Mouse (Mus musculus) layer of hippocampus, postnatal 10 days (tissue): ENCODE measurements at regions not wholly inside any gene's neighbourhood (a gene's known extent, or its start where the extent isn't known, plus 50 kb on each side); places are given as distances from the start of the nearest gene placed in this dataset.

Experiments used
- DNase-seq, 2 experiments: peaks; one replicate each; pipeline ENCODE4 v3.0.0; 2021; ENCODE audit warnings: low spot score in 2 of 2

DNA sequence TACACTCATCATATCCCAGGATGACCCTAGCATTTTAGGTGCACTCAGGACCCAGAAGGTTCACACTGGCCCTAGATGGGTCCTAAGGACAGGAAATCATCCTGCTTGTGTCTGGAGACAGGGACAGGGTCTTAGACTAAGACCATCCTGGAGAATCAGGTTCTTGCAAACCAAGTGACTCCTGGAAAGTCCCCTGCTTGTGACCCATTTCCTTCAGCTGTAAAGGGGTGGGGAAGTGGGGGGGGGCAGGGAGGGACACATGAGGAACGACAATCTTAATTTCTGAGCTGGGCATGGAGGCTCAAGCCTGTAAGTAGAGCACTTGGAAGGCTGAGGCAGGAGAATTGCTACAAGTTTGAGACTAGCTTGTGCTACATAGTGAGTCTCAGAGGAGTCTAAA lies 88.2 kb upstream of the Haao start:
- no peak for DNase-seq

DNA sequence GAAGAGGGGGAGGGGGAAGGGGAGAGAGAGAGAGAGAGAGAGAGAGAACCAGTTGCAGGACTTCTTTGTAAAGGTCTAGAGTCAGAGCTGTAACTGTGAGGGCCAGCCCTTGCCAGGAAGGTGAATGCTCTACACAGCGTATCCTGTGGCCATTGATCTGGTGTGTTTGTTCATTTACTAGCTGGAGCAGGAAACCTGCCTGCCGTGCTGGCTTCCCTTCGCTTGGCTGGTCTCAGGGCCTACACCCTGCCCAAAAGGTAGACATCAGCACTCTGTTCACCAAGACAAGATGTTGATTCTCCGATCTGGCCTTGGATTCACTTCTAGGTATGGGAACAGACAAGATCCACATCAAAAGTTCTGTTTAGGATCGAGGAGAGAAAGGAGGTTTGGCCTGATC lies 87.5 kb upstream of the Haao start:
- DNase-seq = no peak

DNA sequence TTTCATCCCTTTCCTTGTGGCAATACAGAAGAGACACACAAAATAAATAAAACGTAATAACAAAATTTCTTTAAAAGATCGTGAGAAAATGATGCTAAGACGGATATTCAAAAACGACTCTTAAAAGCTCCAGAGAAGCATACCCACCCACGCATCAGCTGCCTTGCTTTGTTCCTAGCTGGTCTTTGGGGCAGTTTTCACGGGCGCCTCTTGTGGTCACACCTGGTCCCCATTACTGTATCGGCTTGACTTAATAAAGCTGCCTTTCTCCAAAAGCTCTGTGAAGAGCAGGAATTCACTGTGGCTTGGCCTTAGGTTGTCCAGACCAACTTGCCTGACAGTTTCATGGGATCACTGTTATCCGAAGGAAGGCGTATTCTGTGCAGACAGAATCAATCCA lies 86.0 kb upstream of the Haao start:
- DNase-seq = no peak

DNA sequence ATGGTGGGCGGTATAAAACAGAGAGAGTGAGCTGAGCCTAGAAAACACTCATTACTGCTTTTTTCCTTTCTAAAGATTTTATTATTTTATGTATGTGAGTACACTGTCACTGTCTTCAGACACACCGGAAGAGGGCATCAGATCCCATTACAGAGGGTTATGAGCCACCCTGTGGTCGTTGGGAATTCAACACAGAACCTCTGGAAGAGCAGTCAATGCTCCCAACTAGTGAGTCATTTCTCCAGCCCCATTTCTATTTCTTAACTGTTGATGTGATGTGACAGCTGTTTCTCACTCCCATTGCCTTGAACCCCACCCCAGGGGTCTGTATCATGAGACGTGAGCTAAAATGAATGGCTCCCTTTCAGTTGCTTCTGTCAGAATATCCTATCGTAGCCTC lies 82.6 kb upstream of the Haao start:
- DNase-seq = no peak

DNA sequence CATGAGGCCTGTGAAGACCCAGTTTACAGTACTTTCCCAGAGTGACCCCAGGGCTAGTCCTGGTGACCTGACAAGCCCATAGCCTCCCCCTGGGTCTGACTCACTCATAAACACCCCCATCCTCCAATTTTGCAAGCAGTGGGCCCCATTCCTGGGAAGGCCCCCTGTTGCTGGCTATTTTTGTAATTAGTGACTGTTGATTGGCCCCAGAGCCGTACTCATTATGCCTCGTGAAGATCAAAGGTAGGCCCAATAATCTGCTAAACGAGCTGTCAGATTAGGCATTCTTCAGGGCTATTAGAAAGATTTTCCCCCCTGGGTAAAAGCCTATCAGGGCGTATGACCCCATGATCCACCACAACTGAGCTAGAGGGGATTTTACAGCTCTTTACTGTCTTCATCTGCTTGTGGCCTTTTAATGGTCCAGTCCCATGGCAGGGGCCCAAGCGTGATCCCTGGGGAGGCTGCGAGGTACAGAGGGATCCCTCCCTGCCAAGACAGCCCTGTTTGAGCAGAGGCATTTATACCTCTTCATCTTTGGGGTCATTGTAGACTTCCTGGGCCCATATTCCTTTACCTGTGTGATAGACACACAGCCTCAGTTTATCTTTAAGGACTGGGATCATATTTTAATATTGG lies 80.1 kb upstream of the Haao start:
- no peak for DNase-seq

- no peak for DNase-seq
These were observed 76.6 kb upstream of the Haao start for GRCm38 (mm10) chr17:83924259-83924922.

DNA sequence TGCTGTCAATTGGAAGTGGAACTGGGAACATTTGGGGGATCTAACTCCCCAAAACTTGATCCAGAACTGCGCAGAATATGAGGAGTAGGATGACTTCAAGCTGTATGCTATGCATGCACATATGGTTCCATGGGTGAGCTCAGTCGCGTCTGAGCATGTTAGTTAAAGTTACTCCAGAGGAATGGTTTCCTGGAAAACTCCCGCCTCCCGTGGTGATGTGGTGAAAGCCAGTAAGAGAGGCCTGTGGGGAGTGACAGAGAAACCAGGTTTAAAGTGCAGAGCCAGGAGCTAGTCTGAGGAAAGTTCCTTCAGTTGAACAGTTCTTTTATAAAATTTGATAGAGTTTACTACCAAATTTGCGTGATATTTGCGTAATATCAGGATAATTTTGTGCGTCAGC lies 73.1 kb upstream of the Haao start:
- no peak for DNase-seq

GRCm38 (mm10) chr17:83920225-83920624 lies 72.5 kb upstream of the Haao start:
- DNase-seq = no peak

DNA sequence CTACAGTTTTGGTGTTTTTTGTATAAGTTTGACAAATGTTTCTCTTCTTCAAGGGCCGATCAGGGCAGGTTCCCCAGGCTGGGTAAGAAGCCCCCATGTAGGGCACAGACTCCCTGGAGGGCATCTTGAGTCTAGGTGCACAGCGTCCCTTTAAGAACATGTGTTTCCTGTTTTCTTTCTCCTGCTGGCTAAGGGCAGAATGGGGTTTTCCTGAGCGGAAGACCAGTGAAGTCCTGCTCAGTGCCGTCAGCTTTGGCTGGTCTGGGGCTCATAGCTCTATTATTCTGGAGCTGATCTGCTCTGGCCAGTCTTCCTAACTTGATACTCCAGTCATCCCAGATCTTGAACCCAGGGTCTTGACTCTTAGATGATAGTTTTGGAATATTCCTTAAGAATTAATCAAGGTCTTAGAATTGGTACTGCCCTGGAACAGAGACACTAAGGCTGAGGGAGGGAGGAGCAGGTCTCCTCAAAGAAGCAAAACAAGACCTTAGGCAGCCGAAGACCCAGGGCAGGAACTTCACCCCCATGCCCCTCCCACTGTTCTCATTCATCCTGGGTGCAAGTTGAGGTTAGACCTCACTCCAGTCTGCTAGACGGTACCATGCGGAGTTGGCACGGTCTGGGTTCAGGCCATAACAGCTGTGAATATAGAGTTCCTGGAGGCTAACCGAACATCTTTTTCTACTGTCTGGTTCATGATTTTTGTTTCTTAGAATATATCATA lies 70.8 kb upstream of the Haao start:
- DNase-seq = no peak

DNA sequence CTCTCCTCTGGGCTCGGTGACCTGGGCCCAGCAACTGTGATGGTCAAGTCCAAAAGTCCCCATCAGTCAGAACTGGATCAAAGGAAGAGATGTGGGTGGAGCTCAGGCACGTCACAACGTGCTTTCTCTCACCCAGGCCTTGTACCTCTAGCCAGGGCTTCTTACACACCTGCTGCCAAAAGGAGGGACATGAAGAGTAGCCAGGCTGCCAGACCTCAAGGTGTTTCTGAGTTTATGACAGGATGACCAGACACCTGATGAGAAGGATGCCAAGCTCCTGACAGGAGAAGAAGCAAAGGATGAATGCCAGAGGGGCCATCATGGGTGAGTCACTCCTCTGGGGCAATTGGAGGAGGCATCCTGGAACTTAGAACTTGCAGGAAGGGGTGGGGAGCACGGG lies 70.0 kb upstream of the Haao start:
- DNase-seq = no peak

DNA sequence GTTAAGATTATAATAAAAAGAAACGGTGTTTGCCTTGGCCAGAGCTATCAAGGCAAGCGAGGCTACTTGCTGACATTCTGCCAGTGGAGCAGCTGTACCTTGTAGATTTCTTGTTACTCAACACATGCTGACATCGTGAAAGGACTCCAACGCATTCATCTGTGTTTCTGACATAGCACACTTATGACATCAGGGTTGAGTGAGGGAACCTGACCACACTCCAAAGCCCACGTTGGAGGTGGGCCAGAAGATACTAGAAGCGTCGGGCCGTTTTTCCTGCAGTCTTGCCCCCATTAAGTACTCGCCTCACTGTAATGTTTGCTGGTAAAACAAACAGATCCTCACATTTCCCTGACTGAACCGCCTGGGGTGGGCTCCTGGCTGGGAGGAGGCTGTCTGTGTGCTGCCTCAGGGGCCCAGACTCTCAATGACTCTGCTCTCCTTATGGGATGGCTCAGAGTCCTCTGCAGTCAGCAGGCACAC lies 69.0 kb upstream of the Haao start:
- DNase-seq = no peak

DNA sequence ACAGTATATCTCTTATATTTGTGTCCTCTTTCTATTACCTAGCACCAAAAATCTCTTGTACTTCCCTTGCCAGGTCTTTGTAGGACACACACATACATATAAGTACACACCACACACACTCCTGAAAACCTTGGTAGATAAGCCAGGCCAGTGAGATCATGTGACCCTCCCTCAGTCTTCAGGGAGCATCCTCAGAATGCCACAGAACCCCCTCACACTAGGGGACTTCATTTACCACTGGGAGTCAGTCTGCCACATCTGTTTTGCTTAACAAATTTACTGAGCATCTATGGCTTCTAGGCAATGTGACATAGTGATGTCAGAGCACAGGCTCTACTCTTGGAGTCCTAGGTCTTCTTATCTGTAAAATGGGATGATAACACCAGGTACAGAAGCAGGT lies 67.3 kb upstream of the Haao start:
- DNase-seq = no peak

DNA sequence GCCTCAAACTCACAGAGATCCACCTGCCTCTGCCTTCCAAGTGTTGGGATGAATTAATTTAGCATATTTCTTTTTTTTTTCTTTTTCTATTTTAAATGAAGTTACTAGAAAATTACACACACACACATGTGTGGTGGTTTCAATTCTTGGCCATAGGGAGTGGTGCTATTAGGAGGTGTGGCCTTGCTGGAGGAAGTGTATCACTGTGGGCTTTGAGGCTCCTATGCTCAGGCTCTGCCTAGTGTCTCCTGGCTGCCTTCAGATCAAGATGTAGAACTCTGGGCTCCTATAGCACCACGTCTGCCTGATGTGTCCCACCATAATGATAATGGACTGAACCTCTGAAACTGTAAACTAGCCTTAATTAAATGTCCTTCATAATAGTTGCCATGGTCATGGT lies 66.8 kb upstream of the Haao start:
- no peak for DNase-seq

GRCm38 (mm10) chr17:83913711-83914415 lies 66.1 kb upstream of the Haao start:
- DNase-seq = no peak

GRCm38 (mm10) chr17:83912421-83912820 lies 64.7 kb upstream of the Haao start:
- DNase-seq = no peak

- no peak for DNase-seq
These were observed 61.0 kb upstream of the Haao start for GRCm38 (mm10) chr17:83908811-83909210.

DNA sequence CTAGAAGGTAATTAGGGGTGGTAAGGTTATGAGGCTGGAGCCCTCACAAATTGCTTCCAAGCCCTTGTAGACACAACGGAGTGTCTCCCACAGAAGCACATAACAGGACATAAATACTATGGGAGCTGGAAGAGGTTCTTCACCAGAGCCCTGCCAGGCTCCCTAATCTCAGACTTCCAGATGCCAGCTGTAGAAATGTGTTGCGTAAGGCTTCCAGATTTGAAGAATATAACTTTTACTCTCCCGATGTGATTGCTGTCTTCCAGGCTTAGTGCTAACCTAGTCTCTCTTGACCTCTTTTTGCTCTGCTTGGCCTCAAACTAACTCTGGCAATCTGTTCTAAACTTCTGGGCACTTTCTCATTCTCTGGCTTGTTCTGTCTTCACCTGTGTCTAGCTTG lies 59.8 kb upstream of the Haao start:
- DNase-seq = no peak

DNA sequence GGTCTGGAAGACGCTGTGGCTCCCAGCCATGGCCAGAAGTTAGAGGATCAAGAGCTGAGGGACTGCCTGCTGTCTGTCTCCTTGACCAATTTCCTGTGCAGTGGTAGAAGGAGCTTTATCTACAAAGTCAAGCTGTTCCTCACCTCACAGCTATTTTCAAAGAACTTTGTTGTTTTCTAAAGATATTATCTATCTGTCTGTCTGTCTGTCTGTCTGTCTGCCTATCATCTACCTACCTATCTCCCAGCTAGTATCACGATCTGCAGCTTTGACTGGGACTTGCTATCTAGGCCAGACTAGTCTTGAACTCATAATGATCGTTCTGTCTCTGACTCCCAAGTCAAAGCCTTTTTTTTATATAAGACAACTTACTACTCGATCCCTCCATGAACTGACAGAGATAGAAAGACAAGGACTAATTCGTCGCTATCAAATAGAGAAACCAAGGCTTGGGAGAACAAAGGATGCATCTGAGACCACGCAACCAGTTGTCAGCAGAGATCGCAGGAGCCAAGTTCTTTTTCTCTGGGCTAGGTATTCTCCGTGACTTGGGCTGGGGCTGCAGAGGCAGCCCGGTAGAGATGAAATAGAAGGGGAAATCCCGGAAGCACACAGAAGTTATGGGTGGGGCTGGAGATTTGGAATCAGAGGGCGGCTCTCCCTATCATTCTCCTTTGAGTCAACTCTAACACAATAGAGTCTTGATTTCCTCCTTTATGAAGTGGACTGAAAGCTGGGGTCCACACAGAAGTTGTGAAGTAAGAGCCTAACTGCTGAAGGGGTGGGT lies 59.2 kb upstream of the Haao start:
- no peak for DNase-seq

- DNase-seq = peak; percentile 84 to 85
These were observed 55.7 kb upstream of the Haao start for GRCm38 (mm10) chr17:83903467-83903866.

DNA sequence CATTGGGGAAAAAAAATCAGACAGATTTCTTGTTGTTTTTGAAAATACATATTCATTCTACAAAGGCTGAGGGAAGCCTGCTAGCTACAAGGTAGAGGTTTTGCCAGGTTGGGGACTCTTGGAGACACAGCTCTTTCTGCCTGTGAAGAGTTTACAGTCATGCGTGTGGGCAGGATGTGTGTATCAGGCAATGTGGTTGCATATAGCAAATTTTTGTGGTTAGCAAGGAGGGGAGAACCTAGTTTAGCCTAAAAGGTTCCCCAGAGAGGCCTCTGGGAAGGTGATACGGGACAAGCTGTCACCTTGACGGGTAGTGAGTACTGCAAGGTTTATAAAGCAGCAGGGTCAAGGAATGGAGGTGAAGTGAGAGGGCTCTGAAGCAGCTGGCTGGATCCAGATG lies 54.8 kb upstream of the Haao start:
- no peak for DNase-seq

- DNase-seq = no peak
These were observed 54.3 kb upstream of the Haao start for GRCm38 (mm10) chr17:83902091-83902490.
